19 mouse cellular contexts compared by ENCODE assay signal in the genomic region with DNA sequence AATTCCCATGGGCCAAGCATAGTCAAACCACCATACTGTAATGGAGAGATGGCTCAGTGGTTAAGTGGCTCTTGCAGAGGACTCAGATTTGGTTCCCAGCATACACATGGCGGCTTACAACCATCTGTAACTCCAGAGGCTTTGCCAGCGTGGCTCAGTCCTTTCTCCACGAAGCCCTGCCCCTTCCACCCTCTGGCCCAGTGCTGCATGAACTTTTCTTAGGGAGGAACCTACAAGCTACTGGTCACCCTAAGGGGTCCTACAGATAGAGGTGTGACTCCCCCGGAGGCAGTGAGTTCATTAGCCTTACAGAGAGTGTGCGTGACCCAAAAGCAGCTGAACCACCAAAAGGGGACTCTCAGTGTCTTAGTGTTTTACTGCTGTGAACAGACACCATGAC. TPM values are rescaled to one million over a fixed set of nuclear protein-coding genes. Genes with fewer than 3 reads are reported as not detected.
DNase-seq lines count a peak whose midpoint lies in the region; ATAC-seq lines count a peak whose summit lies in the region.
"Had no signal": no experiment of that assay in that cellular context is flagged by ENCODE, and none has a peak within 500 bp of the region (broad histone marks: within the 10 kb centered on the region; RNA-seq: fewer than 3 reads in every experiment).

No protein-coding gene starts in this region.

- DNase-seq in forebrain, embryonic 11.5 days (ENCODE audit: low spot score), result peak; percentile 7
- DNase-seq in hindbrain, embryonic 10.5 days (ENCODE audit: low spot score), result peak; percentile 1
- peak; percentile 11 to 18 for DNase-seq in right cerebral cortex, postnatal 10 days (ENCODE audit: low spot score in 2 of 2)
- DNase-seq in right cerebral cortex, postnatal 14 days, result no peak
- peak; percentile 19 for DNase-seq in limb, embryonic 10.5 days (ENCODE audit: low spot score)
- DNase-seq: adrenal gland, adult 8-10 months; adrenal gland, postnatal 36 days; B cell, adult 2 months; heart, postnatal 14 days had no signal

- 93% methylated on average over 5 of the region's 5 CpGs for WGBS in forebrain, embryonic 11.5 days
- WGBS in forebrain, embryonic 13.5 days, result 90% methylated on average over 5 of the region's 5 CpGs
- WGBS in hindbrain, embryonic 10.5 days, result 93% methylated on average over 5 of the region's 5 CpGs
- 91% methylated on average over 5 of the region's 5 CpGs for WGBS in hindbrain, embryonic 12.5 days
- 90% methylated on average over 5 of the region's 5 CpGs for WGBS in limb, embryonic 10.5 days

- H3K9me3 ChIP-seq in forebrain, embryonic 11.5 days (ENCODE audit: control insufficient read depth, low read length), result no peaks in the 10 kb centered on the region
- no peaks in the 10 kb centered on the region for H3K9me3 ChIP-seq in forebrain, embryonic 13.5 days (replicated peaks)
- H3K9me3 ChIP-seq in hindbrain, embryonic 10.5 days, result no peaks in the 10 kb centered on the region
- H3K9me3 ChIP-seq in hindbrain, embryonic 12.5 days (replicated peaks), result no peaks in the 10 kb centered on the region
- no peaks in the 10 kb centered on the region for H3K9me3 ChIP-seq in limb, embryonic 10.5 days (replicated peaks)
- H3K9me3 ChIP-seq: embryonic facial prominence, embryonic 10.5 days; forebrain, embryonic 15.5 days; heart, embryonic 15.5 days; hindbrain, embryonic 15.5 days had no signal

- no peak overlapping the region for H3K4me3 ChIP-seq in forebrain, embryonic 11.5 days (ENCODE audit: low read depth, low read length)
- H3K4me3 ChIP-seq in forebrain, embryonic 13.5 days, result no peak overlapping the region
- no peak overlapping the region for H3K4me3 ChIP-seq in hindbrain, embryonic 10.5 days
- H3K4me3 ChIP-seq in hindbrain, embryonic 12.5 days, result no peak overlapping the region
- H3K4me3 ChIP-seq in limb, embryonic 10.5 days, result no peak overlapping the region
- H3K4me3 ChIP-seq: embryonic facial prominence, embryonic 10.5 days; forebrain, embryonic 15.5 days; heart, embryonic 15.5 days; hindbrain, embryonic 15.5 days had no signal

- H3K27me3 ChIP-seq in forebrain, embryonic 11.5 days (ENCODE audit: control insufficient read depth, insufficient read depth, low read length), result no peaks in the 10 kb centered on the region
- H3K27me3 ChIP-seq in forebrain, embryonic 13.5 days, result no peaks in the 10 kb centered on the region
- no peaks in the 10 kb centered on the region for H3K27me3 ChIP-seq in hindbrain, embryonic 10.5 days (ENCODE audit: insufficient read depth, poor library complexity, severe bottlenecking)
- H3K27me3 ChIP-seq in hindbrain, embryonic 12.5 days, result no peaks in the 10 kb centered on the region; the same call in 1 of the 2 replicates
- no peaks in the 10 kb centered on the region for H3K27me3 ChIP-seq in limb, embryonic 10.5 days (ENCODE audit: low read depth, poor library complexity, severe bottlenecking)
- H3K27me3 ChIP-seq: forebrain, embryonic 15.5 days; heart, embryonic 15.5 days; hindbrain, embryonic 15.5 days had no signal

- H3K4me1 ChIP-seq in forebrain, embryonic 11.5 days (replicated peaks; ENCODE audit: control insufficient read depth, insufficient read depth, low read length), result peaks cover 2% of the 10 kb centered on the region; the same call in 1 of the 2 replicates
- H3K4me1 ChIP-seq in forebrain, embryonic 13.5 days, result peaks cover 26% of the 10 kb centered on the region
- H3K4me1 ChIP-seq in hindbrain, embryonic 10.5 days (replicated peaks), result peaks cover 35% of the 10 kb centered on the region
- peaks cover 25% of the 10 kb centered on the region for H3K4me1 ChIP-seq in hindbrain, embryonic 12.5 days
- peaks cover 30% of the 10 kb centered on the region for H3K4me1 ChIP-seq in limb, embryonic 10.5 days

- no peak overlapping the region for H3K9ac ChIP-seq in forebrain, embryonic 11.5 days (ENCODE audit: low read length)
- H3K9ac ChIP-seq in forebrain, embryonic 13.5 days, result no peak overlapping the region
- no peak overlapping the region for H3K9ac ChIP-seq in hindbrain, embryonic 12.5 days
- H3K9ac ChIP-seq: forebrain, embryonic 15.5 days; heart, embryonic 15.5 days; hindbrain, embryonic 15.5 days had no signal

- no peak overlapping the region for H3K4me2 ChIP-seq in forebrain, embryonic 11.5 days (ENCODE audit: low read depth, low read length, severe bottlenecking)
- H3K4me2 ChIP-seq in forebrain, embryonic 13.5 days, result no peak overlapping the region
- H3K4me2 ChIP-seq in hindbrain, embryonic 12.5 days (replicated peaks), result no peak overlapping the region
- H3K4me2 ChIP-seq: forebrain, embryonic 15.5 days; heart, embryonic 15.5 days; hindbrain, embryonic 15.5 days had no signal

- no peak for ATAC-seq in forebrain, embryonic 11.5 days (replicated peaks; ENCODE audit: low FRiP score)
- no peak for ATAC-seq in forebrain, embryonic 13.5 days
- ATAC-seq in hindbrain, embryonic 12.5 days (ENCODE audit: low FRiP score), result no peak
- ATAC-seq: CD4-positive, CD25-positive, alpha-beta regulatory T cell, adult 4 months; forebrain, embryonic 15.5 days had no signal

- H3K27ac ChIP-seq in forebrain, embryonic 11.5 days (ENCODE audit: low read depth, low read length), result no peak overlapping the region
- no peak overlapping the region for H3K27ac ChIP-seq in forebrain, embryonic 13.5 days
- no peak overlapping the region for H3K27ac ChIP-seq in hindbrain, embryonic 10.5 days
- no peak overlapping the region for H3K27ac ChIP-seq in hindbrain, embryonic 12.5 days
- no peak overlapping the region for H3K27ac ChIP-seq in limb, embryonic 10.5 days
- H3K27ac ChIP-seq: embryonic facial prominence, embryonic 10.5 days; forebrain, embryonic 15.5 days; heart, embryonic 15.5 days; hindbrain, embryonic 15.5 days had no signal

- no peaks in the 10 kb centered on the region for H3K36me3 ChIP-seq in forebrain, embryonic 11.5 days (ENCODE audit: control insufficient read depth, insufficient read depth, low read length)
- H3K36me3 ChIP-seq in forebrain, embryonic 13.5 days (ENCODE audit: poor library complexity, severe bottlenecking), result no peaks in the 10 kb centered on the region
- peaks cover 8% of the 10 kb centered on the region; the same call in 1 of the 2 replicates for H3K36me3 ChIP-seq in hindbrain, embryonic 10.5 days
- H3K36me3 ChIP-seq in hindbrain, embryonic 12.5 days, result no peaks in the 10 kb centered on the region
- H3K36me3 ChIP-seq in limb, embryonic 10.5 days, result no peaks in the 10 kb centered on the region
- H3K36me3 ChIP-seq: forebrain, embryonic 15.5 days; G1E; heart, embryonic 15.5 days; hindbrain, embryonic 15.5 days had no signal

RNA-seq across cellular contexts. Expression of a gene that starts 2.0 kb away (rescaled TPM):
- polyA plus RNA-seq in forebrain, embryonic 11.5 days (2014; fragmentation: Nextera tagmentation; extraction: Ambion mirVana), result 64.4 and 67.7 TPM in 2 replicates
- polyA plus RNA-seq in forebrain, embryonic 13.5 days (2015; fragmentation: Nextera tagmentation; extraction: Ambion mirVana), result 53.9 and 60.2 TPM in 2 replicates
- 70.0 and 77.2 TPM in 2 replicates for polyA plus RNA-seq in hindbrain, embryonic 10.5 days (2016; fragmentation: Nextera tagmentation; extraction: Ambion mirVana)
- polyA plus RNA-seq in hindbrain, embryonic 12.5 days (2016; fragmentation: Nextera tagmentation; extraction: Ambion mirVana), result 57.8 and 66.1 TPM in 2 replicates
- 71.3 and 79.8 TPM in 2 replicates for polyA plus RNA-seq in limb, embryonic 10.5 days (2016; fragmentation: Nextera tagmentation; extraction: Ambion mirVana)

RNA-seq across cellular contexts. Expression of a gene that starts 23.4 kb away (rescaled TPM):
- polyA plus RNA-seq in forebrain, embryonic 11.5 days (2014; fragmentation: Nextera tagmentation; extraction: Ambion mirVana), result 14.2 and 15.6 TPM in 2 replicates
- 7.0 and 7.9 TPM in 2 replicates for polyA plus RNA-seq in forebrain, embryonic 13.5 days (2015; fragmentation: Nextera tagmentation; extraction: Ambion mirVana)
- polyA plus RNA-seq in hindbrain, embryonic 10.5 days (2016; fragmentation: Nextera tagmentation; extraction: Ambion mirVana), result 19.3 and 25.7 TPM in 2 replicates
- 13.4 and 14.6 TPM in 2 replicates for polyA plus RNA-seq in hindbrain, embryonic 12.5 days (2016; fragmentation: Nextera tagmentation; extraction: Ambion mirVana)
- 26.6 and 29.3 TPM in 2 replicates for polyA plus RNA-seq in limb, embryonic 10.5 days (2016; fragmentation: Nextera tagmentation; extraction: Ambion mirVana)

RNA-seq across cellular contexts. Expression of a gene that starts 30.2 kb away (rescaled TPM):
- not detected in 2 replicates for polyA plus RNA-seq in forebrain, embryonic 11.5 days (2014; fragmentation: Nextera tagmentation; extraction: Ambion mirVana)
- polyA plus RNA-seq in forebrain, embryonic 13.5 days (2015; fragmentation: Nextera tagmentation; extraction: Ambion mirVana), result not detected in 2 replicates
- polyA plus RNA-seq in hindbrain, embryonic 10.5 days (2016; fragmentation: Nextera tagmentation; extraction: Ambion mirVana), result not detected in 2 replicates
- not detected in 2 replicates for polyA plus RNA-seq in hindbrain, embryonic 12.5 days (2016; fragmentation: Nextera tagmentation; extraction: Ambion mirVana)
- polyA plus RNA-seq in limb, embryonic 10.5 days (2016; fragmentation: Nextera tagmentation; extraction: Ambion mirVana), result not detected in 2 replicates
- polyA plus RNA-seq: CD4-positive, CD25-positive, alpha-beta regulatory T cell, adult 4 months; cerebellum, adult 2 months; embryonic facial prominence, embryonic 10.5 days; embryonic facial prominence, embryonic 14.5 days; forebrain, embryonic 15.5 days; G1E; heart, embryonic 15.5 days; hindbrain, embryonic 15.5 days had no signal

RNA-seq across cellular contexts. Expression of a gene that starts 56.9 kb away (rescaled TPM):
- 0.04 and 0.09 TPM in 2 replicates for polyA plus RNA-seq in forebrain, embryonic 11.5 days (2014; fragmentation: Nextera tagmentation; extraction: Ambion mirVana)
- polyA plus RNA-seq in forebrain, embryonic 13.5 days (2015; fragmentation: Nextera tagmentation; extraction: Ambion mirVana), result 0.08 and 0.11 TPM in 2 replicates
- polyA plus RNA-seq in hindbrain, embryonic 10.5 days (2016; fragmentation: Nextera tagmentation; extraction: Ambion mirVana), result 0.02 and 0.07 TPM in 2 replicates
- polyA plus RNA-seq in hindbrain, embryonic 12.5 days (2016; fragmentation: Nextera tagmentation; extraction: Ambion mirVana), result 0.08 TPM in 1 of 2 replicates, not detected in the other
- not detected in 2 replicates for polyA plus RNA-seq in limb, embryonic 10.5 days (2016; fragmentation: Nextera tagmentation; extraction: Ambion mirVana)
- polyA plus RNA-seq: CD4-positive, CD25-positive, alpha-beta regulatory T cell, adult 4 months; embryonic facial prominence, embryonic 10.5 days; embryonic facial prominence, embryonic 14.5 days; G1E; heart, embryonic 15.5 days had no signal
